Mouse (Mus musculus): Measurements from ENCODE around the gene Ppdpf.

Gene Ppdpf

DNA sequence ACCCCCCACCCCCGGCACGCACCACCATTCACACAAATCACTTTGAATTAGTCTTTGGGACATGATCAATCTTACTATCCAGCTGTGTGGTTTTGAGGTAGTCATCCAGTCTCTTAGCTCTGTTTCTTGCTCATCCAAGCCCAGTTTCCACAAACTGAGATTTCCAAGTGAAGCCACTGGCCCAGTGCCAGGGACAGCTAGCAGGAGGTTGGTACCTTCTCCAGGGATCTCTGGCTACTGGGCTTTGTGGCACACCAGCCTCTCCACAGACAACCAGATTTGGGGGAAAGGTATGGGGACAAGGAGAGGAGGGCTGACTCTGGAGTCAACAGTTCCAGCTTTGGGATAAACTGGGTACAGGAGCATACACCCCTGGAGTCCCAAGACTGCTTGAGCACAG is 33.3 kb downstream of the Ppdpf start:
- no peak for DNase-seq

DNA sequence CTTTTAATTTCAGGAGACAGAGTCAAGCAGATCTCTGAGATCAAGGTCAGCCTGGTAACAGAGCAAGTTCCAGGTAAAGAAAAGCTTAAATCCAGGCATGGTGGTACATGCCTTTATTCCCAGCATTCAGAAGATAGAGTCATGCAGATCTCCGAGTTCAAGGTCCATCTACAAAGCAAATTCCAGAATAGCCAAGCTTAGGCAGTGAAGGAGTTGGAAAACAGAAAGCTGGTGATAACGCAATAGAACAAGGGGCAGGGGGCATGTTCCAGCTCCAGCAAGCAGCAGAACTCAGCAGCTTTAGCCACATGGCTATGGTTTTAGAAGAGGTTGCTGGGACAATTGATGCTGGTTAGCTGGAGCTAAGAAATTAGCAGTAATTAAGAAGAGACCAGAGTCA is 37.9 kb downstream of the Ppdpf start:
- DNase-seq, result no peak

DNA sequence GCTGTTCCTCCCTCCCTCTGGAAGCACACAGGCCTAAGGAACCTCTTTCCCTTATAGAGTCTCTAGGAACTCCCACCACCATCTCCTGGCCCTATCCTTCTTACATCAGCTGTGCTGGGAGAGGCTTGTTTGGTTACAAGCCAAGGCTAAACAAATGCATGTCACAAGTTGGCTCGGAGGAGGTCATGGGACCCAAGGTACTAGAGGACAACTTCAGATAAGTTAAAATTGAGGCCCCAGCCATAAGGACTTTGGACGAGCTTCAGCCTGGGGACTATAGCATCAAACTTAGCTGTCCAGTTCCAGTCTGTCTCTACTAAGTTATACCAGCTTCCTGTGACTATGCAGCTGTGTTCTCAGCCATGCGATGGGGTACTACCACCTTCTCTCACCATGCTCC is 40.1 kb downstream of the Ppdpf start:
- DNase-seq, result no peak

DNA sequence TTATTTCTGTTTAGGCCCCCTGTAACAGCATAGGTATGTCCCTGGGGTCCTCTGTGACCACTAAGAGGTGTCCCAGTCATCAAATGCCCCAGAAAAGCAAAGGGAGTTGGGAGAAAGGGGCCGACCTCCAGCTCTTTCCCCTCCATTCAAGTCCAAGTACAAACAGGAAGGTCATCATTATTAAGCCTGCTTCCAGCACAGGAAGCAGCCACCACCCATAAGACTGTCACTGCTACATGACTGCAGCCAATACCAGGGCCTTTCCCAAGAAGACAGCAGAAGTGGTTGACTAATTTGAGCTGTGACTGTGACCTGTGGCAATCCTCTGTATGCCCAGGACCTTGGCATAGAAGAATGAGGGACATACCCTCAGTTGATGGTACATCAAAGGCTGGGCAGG is 41.3 kb downstream of the Ppdpf start:
- no peak for DNase-seq

DNA sequence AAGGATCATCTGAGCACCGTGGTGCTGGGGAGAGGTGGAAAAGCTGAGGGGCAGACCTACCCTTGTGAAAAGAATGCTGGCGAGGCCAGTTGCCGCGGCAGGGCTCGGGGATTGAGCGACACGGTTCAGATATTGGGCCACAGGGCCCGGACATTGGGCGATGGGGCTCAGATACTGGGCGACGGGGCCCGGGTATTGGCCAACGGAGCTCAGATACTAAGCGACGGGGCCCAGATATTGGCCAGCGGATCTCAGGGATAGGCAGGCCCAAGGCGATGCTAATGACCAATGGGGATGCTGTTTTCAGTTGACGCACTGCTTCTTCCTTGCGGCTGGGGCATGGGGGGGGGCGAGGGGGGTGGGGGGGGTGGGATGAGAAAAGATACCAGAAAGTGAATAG is 44.1 kb downstream of the Ppdpf start:
- DNase-seq, result peak; percentile 74

DNA sequence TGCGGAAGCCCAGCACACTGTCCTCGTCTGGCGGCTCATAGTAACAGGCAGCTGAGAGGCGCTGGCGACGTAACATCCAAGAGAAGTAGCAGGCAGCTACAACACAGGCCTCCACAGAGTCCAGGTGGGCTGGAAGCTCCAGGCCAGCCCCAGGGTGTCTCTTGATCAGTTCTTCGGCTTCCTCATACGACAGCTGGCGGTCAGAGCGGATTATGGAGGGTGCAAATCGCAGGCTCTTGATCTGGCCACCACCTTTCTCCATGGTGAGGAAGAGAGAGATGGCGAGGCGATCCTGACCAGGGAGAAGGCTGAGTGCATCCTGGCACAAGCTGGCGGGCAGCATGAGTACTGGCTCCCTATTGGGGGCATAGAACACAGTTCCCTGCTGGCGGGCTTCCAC is 46.4 kb downstream of the Ppdpf start:
- DNase-seq, result no peak

DNA sequence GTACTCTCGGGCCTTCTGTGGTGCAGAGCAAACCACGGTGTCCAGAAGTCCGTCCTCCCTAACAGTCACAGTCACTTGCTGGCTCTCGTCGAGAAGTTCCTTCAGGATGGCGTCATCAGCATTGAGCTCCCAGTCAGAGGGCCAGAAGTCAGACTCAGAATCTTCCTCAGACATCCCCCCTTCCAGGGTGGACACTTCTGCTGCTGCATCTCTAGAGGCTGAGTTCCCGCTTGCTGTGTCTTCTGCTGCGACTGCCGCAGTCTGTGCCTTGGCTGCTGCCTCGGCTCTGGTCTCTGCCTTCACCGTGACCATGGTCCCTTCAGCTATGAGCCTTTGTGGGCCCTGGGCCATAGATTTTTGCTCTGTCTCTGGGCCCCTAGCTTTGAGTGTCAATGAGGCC is 47.6 kb downstream of the Ppdpf start:
- no peak for DNase-seq

DNA sequence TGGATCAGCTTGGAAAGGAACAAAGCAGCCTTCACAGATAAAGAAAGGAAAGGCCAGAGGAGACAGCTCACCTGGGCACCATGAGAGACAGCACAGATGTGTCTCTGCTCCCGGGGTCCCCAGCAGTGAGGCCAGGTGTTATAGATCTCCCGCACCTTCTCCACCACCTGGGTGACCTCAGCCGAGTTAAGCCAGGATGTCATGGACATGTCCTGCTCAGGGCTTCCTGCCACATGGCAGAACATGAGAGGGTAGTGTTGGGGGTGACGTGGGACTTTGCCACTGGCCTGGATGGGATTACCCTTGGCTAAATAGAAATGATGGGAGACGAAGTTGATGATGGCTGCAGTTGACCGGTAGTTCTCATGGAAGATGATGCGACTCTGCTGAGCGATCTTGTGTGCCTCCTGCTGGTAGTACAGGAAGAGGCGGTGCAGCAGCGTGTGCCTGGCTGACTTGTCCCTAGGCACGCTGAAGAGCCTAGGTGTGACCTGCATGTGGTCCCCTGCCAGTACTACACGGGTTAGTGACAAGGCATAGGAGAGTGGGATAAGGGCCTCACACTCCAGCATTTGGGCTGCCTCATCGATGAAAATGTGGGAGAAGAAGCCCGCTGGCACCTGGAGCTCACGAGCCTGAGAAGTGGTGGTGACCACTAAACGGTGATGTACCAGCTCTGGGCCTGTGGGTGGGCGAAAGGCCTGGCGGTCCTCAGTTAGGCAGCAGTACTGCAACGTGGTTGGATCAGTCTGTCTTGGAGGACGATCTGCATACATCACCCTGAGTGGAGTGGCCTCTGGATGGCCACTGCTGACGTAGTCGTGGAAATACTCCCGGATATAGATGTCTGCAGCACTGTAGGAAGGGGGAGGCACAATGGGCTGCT is 48.9 kb downstream of the Ppdpf start:
- DNase-seq, result no peak

DNA sequence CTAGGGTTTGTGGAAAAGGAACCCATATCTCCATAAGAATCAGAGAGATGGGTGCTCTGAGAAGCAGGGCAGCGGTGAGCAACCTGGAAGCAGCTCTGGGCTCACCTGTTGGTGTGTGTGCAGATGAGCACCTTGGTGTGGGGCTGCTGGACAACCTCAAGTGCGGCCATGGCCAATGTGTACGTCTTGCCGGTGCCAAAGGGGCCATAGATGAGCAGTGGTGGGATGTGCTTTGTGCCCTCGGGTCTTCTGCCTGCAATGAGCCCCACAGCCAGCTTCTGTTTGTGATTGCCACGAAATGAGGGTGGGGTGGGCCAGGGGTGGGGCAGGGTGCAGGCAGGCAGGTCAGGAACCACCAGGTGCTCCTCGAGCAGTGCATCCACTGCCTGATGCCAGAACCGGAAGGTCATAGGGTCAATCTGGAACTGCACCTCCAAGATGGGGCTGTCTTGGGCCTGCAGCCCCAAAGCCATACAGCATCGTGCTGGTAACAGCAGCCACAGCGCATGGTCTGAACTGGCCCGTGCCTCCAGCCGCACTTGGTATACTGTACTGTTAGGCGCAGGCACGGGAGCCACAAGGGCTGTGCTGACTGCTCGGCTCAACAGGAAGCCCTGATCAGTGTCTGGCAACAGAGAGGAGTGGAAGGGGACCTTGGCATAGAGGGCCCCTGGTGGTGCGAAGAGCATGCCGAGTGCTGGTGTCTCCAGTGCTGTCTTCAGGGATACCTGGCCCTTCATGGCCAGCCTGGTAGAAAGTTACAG is 50.4 kb downstream of the Ppdpf start:
- DNase-seq, result no peak

DNA sequence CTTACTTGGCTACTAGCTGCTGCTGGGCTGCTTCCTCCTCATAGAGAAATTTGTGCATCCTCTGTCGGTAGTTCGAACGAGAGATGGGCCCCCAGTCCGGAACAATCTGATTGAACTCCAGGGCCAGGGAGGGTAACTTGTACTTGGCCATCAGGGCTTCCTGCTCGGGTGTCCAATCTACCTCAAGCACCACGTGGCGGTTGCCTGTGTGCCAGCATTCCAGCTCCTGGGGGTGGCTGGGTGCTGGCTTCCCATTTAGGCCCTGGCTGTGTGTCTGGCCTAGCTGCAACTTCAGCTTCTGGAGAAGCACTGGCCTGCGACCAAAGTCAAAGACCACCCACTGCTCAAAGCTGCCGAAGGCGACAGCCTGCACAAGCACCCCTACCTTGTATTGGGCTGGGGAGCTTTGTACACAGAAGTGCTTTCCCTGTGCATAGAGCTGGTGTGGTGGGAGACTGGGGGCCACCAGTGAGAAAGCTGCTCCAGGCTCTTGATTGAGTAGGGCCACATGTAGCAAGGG is 51.1 kb downstream of the Ppdpf start:
- no peak for DNase-seq

Measured in cerebellum, adult 11-12 months (tissue).